Mouse (Mus musculus) myocyte (in vitro differentiated cells): ENCODE measurements around the gene Slc25a13. TPM values are rescaled to one million over a fixed set of nuclear protein-coding genes. Genes with fewer than 3 reads are reported as not detected.

Source experiments
- H3K27me3 ChIP-seq: one replicate; pipeline ENCODE4 v1.6.1; 2011; ENCODE audit not compliant: control insufficient read depth, insufficient read depth, insufficient read length
- H3K36me3 ChIP-seq: one replicate; pipeline ENCODE4 v1.6.1; 2011; ENCODE audit not compliant: control insufficient read depth, insufficient read depth
- H3K4me2 ChIP-seq: one replicate; pipeline ENCODE4 v1.6.1; 2011; ENCODE audit warnings: low read depth, control low read depth
- H3K4me3 ChIP-seq: one replicate; pipeline ENCODE4 v1.5.1; 2011; ENCODE audit warnings: mild to moderate bottlenecking, control low read depth, moderate library complexity
- H3K79me2 ChIP-seq: one replicate; pipeline ENCODE4 v1.6.1; 2011; ENCODE audit not compliant: control insufficient read depth, insufficient read depth
- H3ac ChIP-seq: one replicate; pipeline ENCODE4 v1.6.1; 2011; ENCODE audit not compliant: control insufficient read depth, insufficient read length
- CEBPB ChIP-seq: IDR thresholded peaks from 2 replicates; pipeline ENCODE4 v1.6.1; 2011; ENCODE audit warnings: mild to moderate bottlenecking, moderate library complexity; ENCODE audit not compliant: poor library complexity, insufficient read depth, severe bottlenecking
- E2F4 ChIP-seq: IDR thresholded peaks from one replicate; pipeline ENCODE4 v1.6.1; 2011; ENCODE audit warnings: mild to moderate bottlenecking, control low read depth, moderate library complexity; ENCODE audit not compliant: insufficient read depth
- MAX ChIP-seq: IDR thresholded peaks from one replicate; pipeline ENCODE4 v1.6.1; 2011; ENCODE audit warnings: low read depth, mild to moderate bottlenecking, control low read depth
- MYOD1 ChIP-seq, 3 experiments: IDR thresholded peaks; one replicate each; pipeline ENCODE4 v1.6.1; 2011; ENCODE audit warnings: control low read depth in 2 of 3, low read depth in 2 of 3, mild to moderate bottlenecking in 2 of 3, moderate library complexity in 1 of 3; ENCODE audit not compliant: insufficient read length in 2 of 3, control insufficient read depth in 1 of 3
- MYOG ChIP-seq, 3 experiments: IDR thresholded peaks; one replicate each; pipeline ENCODE4 v1.6.1; 2011; ENCODE audit warnings: control low read depth in 2 of 3, low read depth in 2 of 3, mild to moderate bottlenecking in 2 of 3; ENCODE audit not compliant: insufficient read length in 2 of 3, control insufficient read depth in 1 of 3, insufficient read depth in 1 of 3
- POLR2A ChIP-seq: IDR thresholded peaks from one replicate; pipeline ENCODE4 v1.6.1; 2011; ENCODE audit warnings: low read depth, mild to moderate bottlenecking, control low read depth, moderate library complexity; ENCODE audit not compliant: insufficient read length
- POLR2AphosphoS2 ChIP-seq: IDR thresholded peaks from one replicate; pipeline ENCODE4 v1.6.1; 2011; ENCODE audit warnings: low read depth, control low read depth; ENCODE audit not compliant: insufficient read length
- REST ChIP-seq: IDR thresholded peaks from one replicate; pipeline ENCODE4 v1.6.1; 2011; ENCODE audit warnings: mild to moderate bottlenecking, control low read depth, moderate library complexity; ENCODE audit not compliant: insufficient read depth, insufficient read length
- SRF ChIP-seq: IDR thresholded peaks from one replicate; pipeline ENCODE4 v1.6.1; 2011; ENCODE audit warnings: low read depth; ENCODE audit not compliant: control insufficient read depth, insufficient read length
- TCF12 ChIP-seq: IDR thresholded peaks from one replicate; pipeline ENCODE4 v1.6.1; 2011; ENCODE audit warnings: mild to moderate bottlenecking, control low read depth; ENCODE audit not compliant: poor library complexity, insufficient read depth, severe bottlenecking
- TCF3 ChIP-seq: IDR thresholded peaks from one replicate; pipeline ENCODE4 v1.6.1; 2011; ENCODE audit warnings: low read depth, control low read depth; ENCODE audit not compliant: insufficient read length
- polyA plus RNA-seq: library from polyadenylated mRNA; unstranded; fragments of >200 nt; fragmentation: generic; extraction: Trizol; gene quantifications from one replicate; pipeline ENCODE4 v1.2.1, GENCODE M21; 2012; ENCODE audit warnings: missing spikeins

Gene Slc25a13
- polyA plus RNA-seq, 1 experiment, result 0.42 TPM

DNA sequence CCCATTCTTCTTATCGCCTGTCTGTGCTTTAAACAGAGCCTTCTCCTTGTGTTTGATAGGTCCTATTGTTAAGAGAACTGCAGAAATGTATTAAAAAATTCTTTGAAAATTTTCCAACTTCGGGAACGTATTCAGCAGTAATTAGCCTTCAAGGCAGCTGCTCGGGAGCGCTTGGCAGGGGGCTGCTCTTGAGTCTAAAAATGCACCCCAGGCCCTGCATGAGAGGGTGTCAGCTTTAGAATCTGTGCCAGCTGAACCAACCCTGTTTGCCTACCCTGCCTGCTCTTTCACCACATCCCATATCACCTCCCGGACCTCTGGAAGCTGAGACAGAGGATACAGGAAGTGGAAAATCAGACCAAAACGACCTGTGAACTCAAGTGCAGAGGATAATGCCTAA lies 223.9 kb downstream of the Slc25a13 start:
- Histone ChIP-seq H3K4me3 (no peak overlapping the region), H3ac (no peak overlapping the region), H3K79me2 (no peaks in the 10 kb centered on the region), H3K27me3 (no peaks in the 10 kb centered on the region), H3K36me3 (no peaks in the 10 kb centered on the region), H3K4me2 (no peak overlapping the region)
- no peak for TF ChIP-seq SRF
- TF ChIP-seq REST, result no peak
- no peak for TF ChIP-seq CEBPB
- no peak for TF ChIP-seq MYOG (IDR thresholded peaks at IDR 0.05; ENCODE audit: control insufficient read depth in 1 of 3, insufficient read depth in 1 of 3, insufficient read length in 2 of 3, low read depth in 2 of 3)
- no peak for TF ChIP-seq MYOD1 (IDR thresholded peaks at IDR 0.05; ENCODE audit: control insufficient read depth in 1 of 3, insufficient read length in 2 of 3, low read depth in 2 of 3)
- TF ChIP-seq TCF3, result no peak

DNA sequence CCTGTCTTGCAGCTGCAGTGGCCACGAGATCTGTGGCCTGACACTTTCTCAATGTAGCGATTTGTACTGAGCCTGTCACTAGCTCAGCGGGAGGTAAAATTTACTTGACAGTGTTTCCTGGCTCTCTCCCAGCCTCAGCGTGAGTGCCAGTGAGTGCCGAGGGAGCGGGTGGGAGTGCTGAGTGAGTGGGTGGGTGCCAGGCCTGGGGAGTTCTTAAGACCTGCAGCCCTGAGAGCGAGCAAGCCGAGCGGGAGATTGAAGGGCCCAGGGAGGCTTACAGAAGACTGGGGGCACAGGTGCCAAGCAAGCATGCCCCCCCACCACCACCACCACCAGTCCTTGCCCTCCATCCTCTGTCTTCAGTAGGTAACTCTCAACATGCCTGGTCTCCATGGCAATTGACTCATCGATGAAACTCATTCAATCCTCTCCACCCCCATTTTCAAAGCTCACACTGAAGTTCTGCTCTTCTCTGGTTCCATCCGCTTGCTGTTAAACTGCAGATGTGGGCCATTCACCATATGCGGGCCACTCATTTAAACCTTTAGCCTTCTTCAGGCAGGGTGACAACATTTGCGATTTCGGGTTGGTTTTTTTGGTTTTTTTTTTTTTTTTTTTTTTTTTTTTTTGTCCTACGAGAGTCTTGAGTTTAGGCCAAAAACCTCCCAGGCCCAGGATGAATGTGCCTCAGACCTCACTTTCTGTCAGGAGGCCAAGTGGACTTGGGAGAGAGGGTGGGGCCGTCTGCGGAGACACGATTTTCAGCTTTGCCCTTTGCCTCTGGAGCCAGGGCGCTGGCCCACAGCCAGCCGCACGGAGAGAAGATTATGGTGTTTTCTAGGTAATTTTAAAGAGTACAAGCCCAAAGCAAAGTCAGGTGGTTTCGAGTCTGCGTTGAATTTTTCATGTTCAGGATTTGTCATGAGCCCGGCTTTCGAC lies 224.9 kb downstream of the Slc25a13 start:
- TF ChIP-seq REST, result no peak
- H3K4me2 ChIP-seq, result no peak overlapping the region
- no peak overlapping the region for H3K4me3 ChIP-seq

GRCm38 (mm10) chr6:5991243-5991642 lies 225.7 kb downstream of the Slc25a13 start:
- Histone ChIP-seq H3K79me2 (no peaks in the 10 kb centered on the region), H3K36me3 (no peaks in the 10 kb centered on the region), H3K4me3 (no peak overlapping the region)

More for the DNA sequence above, 224.9 kb downstream of the Slc25a13 start:
- H3K79me2 ChIP-seq, result no peaks in the 10 kb centered on the region
- no peaks in the 10 kb centered on the region for H3K36me3 ChIP-seq
- H3ac ChIP-seq, result no peak overlapping the region
- no peaks in the 10 kb centered on the region for H3K27me3 ChIP-seq

More at GRCm38 (mm10) chr6:5991243-5991642, 225.7 kb downstream of the Slc25a13 start:
- no peak for TF ChIP-seq CEBPB
- no peak for TF ChIP-seq TCF3
- TF ChIP-seq E2F4, result no peak
- TF ChIP-seq TCF12, result no peak
- no peak for TF ChIP-seq MYOG (IDR thresholded peaks at IDR 0.05; ENCODE audit: control insufficient read depth in 1 of 3, insufficient read depth in 1 of 3, insufficient read length in 2 of 3, low read depth in 2 of 3)
- no peak for TF ChIP-seq POLR2A
- TF ChIP-seq SRF, result no peak
- no peak for TF ChIP-seq MYOD1 (IDR thresholded peaks at IDR 0.05; ENCODE audit: control insufficient read depth in 1 of 3, insufficient read length in 2 of 3, low read depth in 2 of 3)
- no peak for TF ChIP-seq MAX
- TF ChIP-seq POLR2AphosphoS2, result no peak
- TF ChIP-seq REST, result no peak
- no peak overlapping the region for H3ac ChIP-seq
- H3K27me3 ChIP-seq, result no peaks in the 10 kb centered on the region
- no peak overlapping the region for H3K4me2 ChIP-seq
